Mouse (Mus musculus): ENCODE data around the gene Errfi1.
"Not testable (repeated sequence)": the region's sequence is repeated elsewhere in the genome, so short reads cannot be mapped to it uniquely, and the experiment has no call there.

The Errfi1 gene

GRCm38 (mm10) chr4:150880364-150880763 lies 26.6 kb downstream of the Errfi1 start:
- DNase-seq (ENCODE audit: low spot score in 2 of 2), result no peak

- no peak for DNase-seq (ENCODE audit: low spot score in 2 of 2)
Measured at GRCm38 (mm10) chr4:150882632-150883031, 28.9 kb downstream of the Errfi1 start.

DNA sequence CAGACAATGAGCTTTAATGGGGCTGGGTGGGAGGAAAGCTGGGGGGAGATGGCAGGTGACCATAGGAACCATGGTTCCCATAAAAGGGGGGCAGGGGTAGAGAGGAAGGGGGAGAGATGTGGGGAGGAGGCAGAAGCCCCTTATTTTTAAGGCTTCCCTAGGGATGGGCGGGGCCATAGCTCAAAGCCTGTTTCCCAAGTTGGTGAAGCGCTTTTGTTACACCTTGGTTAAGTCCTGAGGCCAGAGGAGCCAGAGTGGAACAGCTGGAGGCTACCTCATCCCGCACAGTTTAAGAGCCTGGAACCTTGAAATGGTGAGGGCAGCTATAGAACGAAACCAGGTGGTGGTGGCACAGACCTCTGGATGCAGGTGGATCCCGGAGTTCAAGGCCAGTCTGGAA lies 34.2 kb downstream of the Errfi1 start:
- no peak for DNase-seq (ENCODE audit: low spot score in 2 of 2)

DNA sequence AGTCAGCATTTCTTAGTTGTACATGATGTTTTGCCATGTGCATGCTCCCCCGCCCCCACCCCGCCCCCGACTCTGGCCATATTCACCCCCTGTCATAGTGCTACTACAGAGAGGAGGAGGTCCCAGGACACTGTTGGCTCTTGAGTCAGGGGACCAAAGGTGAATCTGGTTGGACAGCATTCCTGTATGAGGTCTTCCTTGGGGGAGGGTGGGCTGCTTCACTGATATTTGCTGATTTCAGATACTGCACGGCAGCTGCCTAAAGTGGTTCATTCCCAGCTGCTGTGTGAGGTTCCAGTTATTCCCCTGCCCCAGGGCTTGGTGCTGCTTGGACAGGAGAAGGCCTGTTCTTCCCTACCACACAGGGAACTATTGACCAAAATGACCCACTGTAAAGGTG lies 34.8 kb downstream of the Errfi1 start:
- DNase-seq (ENCODE audit: low spot score in 2 of 2), result no peak

DNA sequence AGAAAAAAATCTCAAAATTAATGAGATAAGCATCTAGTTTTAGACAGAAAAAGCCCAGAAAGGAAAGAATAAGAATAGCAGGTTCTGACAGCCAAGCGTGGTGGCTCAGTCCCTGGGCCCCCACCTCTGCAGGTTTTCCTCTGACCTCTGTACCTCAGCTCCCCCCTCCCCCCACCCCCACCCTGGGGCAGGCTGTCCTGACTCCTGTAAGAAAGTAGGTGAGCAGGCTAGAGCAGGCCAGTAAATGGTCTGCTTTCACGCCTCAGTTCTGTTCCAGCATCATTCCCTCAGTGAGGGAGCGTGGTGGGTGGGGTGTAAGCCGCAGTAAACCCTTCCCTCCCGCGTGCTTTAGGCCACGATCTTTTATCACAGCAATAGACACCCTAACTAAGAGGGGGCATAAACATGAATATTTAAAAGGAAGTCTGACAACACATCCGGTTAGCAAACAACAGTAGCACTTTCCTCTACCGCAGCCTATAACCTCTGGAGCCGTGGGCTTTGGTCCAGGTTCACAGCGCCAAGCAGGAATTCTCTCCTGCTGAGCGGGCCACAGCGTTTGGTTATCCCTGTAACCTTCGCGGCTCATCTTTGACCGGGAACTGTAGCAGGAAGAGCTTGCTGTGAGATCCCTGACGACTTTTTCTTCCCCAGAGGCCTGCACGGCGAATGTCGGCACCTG lies 35.7 kb downstream of the Errfi1 start:
- DNase-seq (ENCODE audit: low spot score in 2 of 2), result no peak

- DNase-seq (ENCODE audit: low spot score in 2 of 2), result no peak
Measured at GRCm38 (mm10) chr4:150889955-150890315, 36.2 kb downstream of the Errfi1 start.

DNA sequence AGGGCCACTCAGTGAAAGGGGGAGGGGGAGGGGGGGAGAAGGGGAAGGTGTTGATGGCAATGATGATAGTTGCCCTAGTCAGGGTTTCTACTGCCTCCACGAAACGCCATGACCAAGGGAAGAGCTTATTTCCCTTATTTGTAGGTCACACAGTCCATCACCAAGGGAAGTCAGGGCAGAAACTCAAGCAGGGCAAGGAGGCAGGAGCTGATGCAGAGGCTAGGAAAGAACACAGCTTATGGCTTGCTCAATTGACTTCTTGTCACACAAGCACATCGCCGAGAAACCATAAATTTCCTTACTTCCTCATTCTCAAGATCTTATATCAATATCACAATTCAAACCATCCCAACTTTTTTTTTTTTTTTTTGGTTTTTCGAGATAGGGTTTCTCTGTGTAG lies 37.6 kb downstream of the Errfi1 start:
- no peak for DNase-seq (ENCODE audit: low spot score in 2 of 2)

DNA sequence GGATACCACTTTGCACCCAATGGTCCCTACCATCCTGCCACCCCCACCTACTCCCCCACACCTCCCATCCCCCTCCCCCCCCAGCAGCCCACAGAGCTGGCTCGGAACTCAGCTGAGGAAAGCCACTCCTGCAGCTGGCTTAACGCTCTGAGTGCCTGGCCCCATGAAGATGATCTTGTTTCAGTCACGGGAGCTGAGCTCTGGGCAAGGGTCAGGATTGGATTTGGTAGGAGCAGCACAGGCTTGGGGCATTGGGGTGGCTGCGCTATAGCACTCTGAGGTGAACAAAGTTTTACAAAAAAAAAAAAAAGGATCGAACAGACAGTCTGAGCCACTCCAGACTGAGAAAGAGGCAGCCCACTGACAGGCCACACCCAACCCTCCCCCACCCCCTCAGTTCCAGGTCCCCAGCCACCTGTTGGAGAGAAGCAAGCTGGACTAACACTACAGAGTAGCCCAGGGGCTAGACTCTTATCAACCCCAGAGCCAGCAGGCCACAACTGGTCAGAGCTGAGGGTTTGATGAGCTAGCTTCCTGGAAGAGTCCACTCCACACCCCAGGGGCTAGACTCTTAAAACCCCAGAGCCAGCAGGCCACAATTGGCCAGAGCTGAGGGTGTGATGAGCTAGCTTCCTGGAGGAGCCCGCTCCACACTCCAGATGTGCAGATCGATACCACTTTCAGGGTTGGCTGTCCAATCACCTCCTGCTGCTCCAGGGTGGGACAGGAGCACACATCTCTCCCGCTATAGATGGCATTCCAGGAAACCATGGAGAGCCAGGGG lies 41.2 kb downstream of the Errfi1 start:
- no peak for DNase-seq (ENCODE audit: low spot score in 2 of 2)

- no peak for DNase-seq (ENCODE audit: low spot score in 2 of 2)
Measured at GRCm38 (mm10) chr4:150896896-150897624, 43.3 kb downstream of the Errfi1 start.

GRCm38 (mm10) chr4:150898716-150899365 lies 45.1 kb downstream of the Errfi1 start:
- DNase-seq (ENCODE audit: low spot score in 2 of 2), result peak; percentile 39 to 67

DNA sequence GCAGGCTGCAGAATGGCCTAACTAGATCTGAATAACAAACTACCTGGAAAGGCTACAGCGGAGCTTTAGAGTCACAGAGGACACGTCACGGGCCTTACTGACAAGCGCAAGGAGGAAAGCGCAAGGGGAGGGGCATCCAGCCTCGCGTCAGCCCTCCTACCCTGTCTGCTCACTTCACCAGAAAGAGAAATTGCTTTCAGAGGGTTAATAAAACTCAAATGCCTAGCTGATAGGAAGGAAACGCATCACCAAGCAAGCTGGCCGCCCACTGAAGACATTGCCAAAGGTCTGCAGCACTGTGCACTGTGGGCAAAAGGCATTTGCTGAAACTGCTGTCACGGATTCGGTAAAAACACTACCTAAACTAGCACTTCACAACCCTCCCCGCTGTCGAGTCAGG lies 46.8 kb downstream of the Errfi1 start:
- DNase-seq (ENCODE audit: low spot score in 2 of 2), result no peak

DNA sequence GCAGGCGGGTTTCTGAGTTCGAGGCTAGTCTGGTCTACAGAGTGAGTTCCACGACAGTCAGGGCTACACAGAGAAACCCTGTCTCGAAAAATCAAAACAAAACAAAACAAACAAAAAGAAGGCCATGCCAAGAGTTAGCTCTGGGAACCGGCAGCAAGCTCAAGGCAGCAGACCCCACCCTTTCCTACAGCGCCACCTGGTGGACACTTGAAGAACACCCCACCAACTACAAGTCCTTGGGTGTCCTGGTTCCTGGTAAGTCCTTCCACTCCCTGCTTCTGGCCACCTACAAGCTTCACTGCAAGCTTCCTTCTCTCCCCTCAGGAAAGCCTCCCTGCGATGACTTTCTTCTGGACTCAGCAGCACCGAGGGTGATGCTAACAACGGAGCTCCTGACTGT lies 47.9 kb downstream of the Errfi1 start:
- DNase-seq (ENCODE audit: low spot score in 2 of 2), result peak; percentile 49 to 72

- no peak for DNase-seq (ENCODE audit: low spot score in 2 of 2)
Measured at GRCm38 (mm10) chr4:150902062-150902461, 48.3 kb downstream of the Errfi1 start.

DNA sequence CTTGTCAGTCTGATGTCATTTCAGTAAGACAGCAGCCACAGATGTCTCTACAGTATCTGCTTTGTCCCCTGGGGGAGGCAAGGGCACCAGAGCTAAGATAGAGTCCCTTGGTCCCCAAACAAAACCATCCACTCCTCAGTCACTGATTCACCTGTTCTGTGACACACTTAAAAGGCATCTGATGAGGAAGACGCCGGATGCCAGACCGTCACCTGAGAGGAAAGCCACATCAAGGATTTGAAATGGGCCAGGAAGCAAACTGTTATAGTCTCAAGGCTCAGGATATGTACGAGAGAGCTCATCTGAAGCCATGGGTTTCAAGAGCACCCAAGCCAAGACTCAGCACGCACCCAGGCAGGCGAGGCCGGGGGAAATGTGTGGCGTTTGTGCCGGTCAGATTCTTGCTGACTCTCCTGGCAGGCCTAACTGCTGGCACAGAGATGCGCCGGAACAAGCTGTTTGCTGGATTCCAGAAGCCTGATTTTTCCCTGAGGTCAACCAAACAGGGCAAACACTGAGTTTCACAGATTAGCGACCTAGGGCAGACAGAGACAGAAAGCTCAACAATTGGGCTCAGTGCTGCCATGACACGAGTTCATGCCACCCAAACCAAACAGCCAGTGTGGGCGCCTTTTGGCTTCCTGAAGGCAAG lies 49.5 kb downstream of the Errfi1 start:
- DNase-seq (ENCODE audit: low spot score in 2 of 2), result no peak

- no peak for DNase-seq (ENCODE audit: low spot score in 2 of 2)
Measured at GRCm38 (mm10) chr4:150907099-150907498, 53.4 kb downstream of the Errfi1 start.

GRCm38 (mm10) chr4:150908512-150908911 lies 54.8 kb downstream of the Errfi1 start:
- DNase-seq (ENCODE audit: low spot score in 2 of 2), result not testable (repeated sequence)

DNA sequence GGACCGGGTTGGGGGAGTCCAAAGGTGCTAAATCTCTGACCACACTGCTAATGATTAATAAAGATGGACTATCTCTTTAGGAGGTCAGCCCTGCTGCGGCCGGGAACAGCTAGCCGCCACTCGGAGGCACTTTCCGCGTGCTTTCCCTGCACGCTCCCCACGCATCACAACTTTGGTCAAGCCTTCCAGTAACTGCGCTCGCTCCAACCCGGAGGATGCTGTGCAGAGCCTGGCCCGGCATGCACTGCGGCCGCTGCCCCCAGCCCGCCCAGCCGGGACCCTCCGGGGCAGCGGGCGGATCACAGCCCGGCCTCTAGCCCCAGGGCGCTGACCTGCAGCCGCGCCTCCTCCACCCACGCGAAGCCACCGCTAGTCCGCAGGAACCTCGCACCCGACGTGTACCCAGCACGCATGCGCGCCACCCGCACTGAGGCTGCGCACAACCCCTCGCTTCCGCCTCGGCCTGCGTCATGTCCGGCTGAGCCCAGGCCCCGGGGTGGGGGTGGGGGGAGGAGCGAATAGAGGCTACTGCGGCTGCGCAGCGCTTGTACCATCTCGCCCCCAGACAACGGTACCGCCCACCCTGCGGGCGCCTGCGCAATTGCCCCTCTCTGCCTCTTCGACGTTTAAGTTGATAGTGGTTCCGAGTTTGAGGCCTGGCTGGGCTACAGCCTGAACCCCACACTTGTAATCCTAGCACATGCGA lies 55.9 kb downstream of the Errfi1 start:
- DNase-seq (ENCODE audit: low spot score in 2 of 2), result peak; percentile 95 to 97

DNA sequence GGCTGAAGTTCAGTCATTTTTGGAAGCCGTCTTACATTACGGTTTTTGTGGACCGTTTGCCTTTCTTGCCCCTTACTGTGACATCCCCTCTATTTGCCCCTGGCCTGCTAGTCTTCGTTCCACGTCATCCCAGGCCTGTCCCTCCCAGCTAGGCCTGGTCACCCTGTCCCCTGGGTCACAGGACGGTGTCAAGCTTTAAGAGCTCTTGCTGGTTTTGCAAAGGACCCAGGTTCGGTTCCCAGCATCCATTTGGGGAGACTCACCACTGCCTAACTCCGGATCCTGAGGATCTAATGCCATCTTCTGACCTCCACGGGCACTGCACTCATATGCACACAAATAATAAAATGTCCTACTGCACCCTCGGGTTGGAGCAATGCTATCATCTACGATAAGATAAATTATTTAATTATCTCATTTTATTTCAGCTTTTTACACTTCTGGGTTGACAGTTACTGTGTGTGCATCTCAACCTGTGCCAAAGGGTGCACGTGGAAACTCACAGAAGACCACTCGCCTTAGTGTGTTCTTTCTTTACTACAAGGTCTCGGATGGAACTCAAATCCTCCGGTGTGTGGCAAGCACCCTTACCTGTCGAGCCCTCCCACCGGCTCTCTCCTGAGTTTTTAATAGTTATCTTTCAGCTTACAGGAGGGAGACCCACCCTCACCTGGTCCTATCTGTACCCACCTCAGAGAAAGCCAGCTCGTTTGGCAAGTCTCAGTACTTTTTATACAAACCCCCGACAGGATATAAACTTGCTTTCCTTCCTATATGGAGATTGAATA lies 56.6 kb downstream of the Errfi1 start:
- DNase-seq (ENCODE audit: low spot score in 2 of 2), result no peak

DNA sequence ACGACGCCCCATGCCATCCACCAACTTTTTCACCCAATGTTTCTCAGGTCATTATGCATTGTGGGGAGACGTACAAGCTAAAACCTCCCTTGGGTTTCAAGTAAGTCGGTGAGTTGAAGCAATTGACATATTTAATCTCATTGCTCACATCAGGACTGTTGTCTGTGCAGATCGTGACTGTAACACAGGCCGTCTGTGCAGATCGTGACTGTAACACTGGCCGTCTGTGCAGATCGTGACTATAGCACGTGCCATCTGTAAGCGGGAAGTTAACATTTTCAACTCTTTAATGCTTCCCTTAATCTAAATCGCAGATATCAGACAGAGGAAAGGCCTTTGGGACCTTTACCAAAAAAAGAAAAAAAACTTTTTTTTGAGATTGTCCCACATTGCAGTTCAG lies 60.0 kb downstream of the Errfi1 start:
- no peak for DNase-seq (ENCODE audit: low spot score in 2 of 2)

- peak; percentile 90 to 94 for DNase-seq (ENCODE audit: low spot score in 2 of 2)
Measured at GRCm38 (mm10) chr4:150914290-150914733, 60.6 kb downstream of the Errfi1 start, which contains the start of the genes Park7 and Tnfrsf9. Gene Park7, minus strand, starts transcription at chr4:150914437. Gene Tnfrsf9, plus strand, starts transcription at chr4:150914562.

Measured in spleen, postnatal 14 days (tissue).